Mouse (Mus musculus): ENCODE results near the gene Adam11.

- TF ChIP-seq CTCF (IDR thresholded peaks at IDR 0.05; ENCODE audit: low read depth) (no peak), EP300 (IDR thresholded peaks at IDR 0.05; ENCODE audit: low read depth) (no peak)
These were observed 32.9 kb downstream of the Adam11 start for GRCm38 (mm10) chr11:102794157-102794556.
